Mouse (Mus musculus) lung, postnatal 10 days (tissue): ENCODE measurements around the gene Nek8.
A peak's percentile ranks its signal among the peaks of the same experiment; 100 is the strongest.
"Not testable (repeated sequence)": the region's sequence is repeated elsewhere in the genome, so short reads cannot be mapped to it uniquely, and the experiment has no call there.

Experiments
- DNase-seq: peaks from one replicate; pipeline ENCODE4 v3.0.0; 2021

Gene Nek8

GRCm38 (mm10) chr11:78176402-78176862 is at the start of gene Nek8, which contains the start of gene Tlcd1:
Gene Nek8, minus strand, starts transcription at chr11:78176675.
Gene Tlcd1, plus strand, starts transcription at chr11:78176711.
- peak; percentile 96 for DNase-seq

DNA sequence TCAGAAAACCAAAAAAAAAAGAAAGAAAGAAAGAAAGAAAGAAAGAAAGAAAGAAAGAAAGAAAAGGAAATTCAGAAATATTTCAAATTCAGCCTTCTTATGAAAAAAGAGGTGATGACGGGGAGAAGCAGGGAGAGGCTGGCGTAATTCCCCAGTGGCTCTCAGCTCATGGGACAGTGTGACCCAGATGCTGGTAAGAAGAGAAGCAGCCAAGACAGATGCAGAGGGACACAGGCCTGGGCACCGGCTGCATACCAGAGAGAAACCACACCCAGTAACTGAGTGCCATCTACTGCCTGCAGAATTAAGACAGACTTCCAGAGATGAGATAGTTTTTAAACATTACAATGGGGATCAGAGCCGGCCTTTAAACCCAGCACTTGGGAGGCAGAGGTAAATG is 47.1 kb upstream of the Nek8 start:
- DNase-seq: no peak

DNA sequence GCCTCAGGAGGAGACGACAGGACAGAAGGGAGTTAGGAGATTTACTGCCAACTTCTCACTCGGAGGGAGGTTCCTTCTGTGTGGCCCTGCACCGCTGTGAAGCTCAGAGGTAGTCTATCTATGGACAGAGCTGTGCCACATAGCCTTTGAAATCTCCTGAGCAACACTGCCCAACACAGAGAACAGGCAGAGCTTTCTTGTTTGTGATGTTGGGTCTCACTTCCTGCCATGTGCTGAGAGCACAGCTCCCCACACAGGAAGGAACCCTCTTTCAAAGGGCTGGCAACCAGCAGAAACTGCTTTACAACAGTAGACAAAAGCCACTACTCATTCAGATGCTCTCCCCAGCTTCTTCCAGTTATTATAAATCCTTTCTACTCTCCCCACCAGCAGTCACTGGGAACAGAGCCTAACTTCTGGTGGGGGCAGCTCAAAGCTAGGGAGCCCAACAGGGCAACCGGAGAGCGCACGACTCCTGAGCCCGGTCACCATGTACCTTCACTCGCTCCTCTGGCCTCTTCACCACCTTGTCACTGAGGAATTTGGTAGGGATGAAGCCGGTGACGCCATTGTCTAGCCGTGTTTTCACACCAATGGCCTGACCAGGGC is 39.3 kb upstream of the Nek8 start:
- DNase-seq: no peak

DNA sequence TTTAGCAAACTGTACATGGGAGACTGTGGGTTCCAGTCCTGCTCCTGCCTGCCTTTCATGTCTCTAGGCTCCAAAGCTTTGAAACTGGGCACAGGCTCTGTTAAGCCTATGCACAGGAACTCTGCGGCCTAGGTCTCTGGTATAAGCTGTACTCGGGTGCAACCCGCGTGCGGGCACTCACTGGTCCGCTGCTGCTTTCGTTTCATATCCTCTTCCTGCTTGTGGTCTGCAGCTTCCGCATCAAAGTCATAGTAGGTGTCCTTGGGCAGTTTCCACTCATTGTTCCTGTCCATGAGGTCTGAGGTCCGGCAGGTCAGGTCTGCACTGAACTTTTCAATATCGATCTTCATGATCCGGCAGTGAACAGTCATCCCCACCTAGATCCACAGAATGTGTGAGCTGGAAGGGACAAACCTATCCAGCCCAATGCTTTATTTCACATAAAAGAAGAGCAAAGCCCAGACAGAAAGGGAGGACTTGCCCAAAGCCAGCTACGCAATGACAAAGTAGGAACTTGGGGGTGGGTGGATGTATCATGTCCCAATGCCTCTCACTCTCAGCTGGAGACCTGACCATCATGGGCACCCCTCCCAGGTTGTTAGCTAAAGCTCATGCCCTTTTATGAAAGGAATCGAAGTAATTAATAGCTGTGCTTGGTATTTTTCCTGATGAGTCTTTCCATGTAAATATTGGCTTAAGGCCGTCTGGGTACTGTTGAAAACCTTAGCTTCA is 36.8 kb upstream of the Nek8 start:
- DNase-seq: no peak

DNA sequence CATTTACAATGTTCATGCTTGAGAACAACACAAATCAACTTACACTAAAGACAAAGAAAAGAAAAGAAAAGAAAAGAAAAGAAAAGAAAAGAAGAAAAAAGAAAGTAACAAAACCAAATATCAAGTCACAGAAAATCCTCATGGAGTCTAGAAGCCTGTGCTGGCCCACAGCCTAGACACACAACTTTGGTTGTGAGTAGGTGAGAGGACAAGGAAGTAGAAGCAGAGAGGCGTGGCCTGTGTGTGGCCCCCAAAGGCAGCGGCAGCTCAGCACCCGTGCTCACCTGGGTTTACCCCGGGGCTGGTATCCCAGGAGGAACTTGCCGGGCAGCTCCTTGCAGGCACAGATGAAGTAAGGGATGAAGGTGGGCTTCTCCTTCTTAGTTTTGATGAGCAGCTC is 35.0 kb upstream of the Nek8 start:
- DNase-seq: no peak

GRCm38 (mm10) chr11:78210615-78211014 is 34.1 kb upstream of the Nek8 start:
- no peak for DNase-seq

GRCm38 (mm10) chr11:78209886-78210285 is 33.4 kb upstream of the Nek8 start:
- no peak for DNase-seq

DNA sequence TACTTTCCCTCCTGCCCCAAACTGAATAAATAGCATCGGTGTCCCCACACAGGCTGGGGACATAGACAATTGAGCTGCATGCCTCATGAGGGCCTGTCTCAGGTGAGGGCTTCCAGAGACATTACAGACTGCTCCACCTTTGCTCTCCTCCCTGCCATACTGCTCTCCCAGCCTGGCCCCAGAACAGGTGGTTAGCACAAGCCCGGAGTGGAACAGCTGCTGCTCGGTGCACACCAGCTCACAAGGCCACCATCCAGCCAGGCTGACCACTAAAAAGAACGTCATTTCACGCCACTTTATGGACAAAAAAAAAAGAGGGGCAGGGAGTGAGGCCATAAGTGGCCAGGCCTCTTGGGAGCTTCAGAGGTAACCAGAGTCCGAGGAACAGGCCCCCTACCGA is 30.7 kb upstream of the Nek8 start:
- no peak for DNase-seq

DNA sequence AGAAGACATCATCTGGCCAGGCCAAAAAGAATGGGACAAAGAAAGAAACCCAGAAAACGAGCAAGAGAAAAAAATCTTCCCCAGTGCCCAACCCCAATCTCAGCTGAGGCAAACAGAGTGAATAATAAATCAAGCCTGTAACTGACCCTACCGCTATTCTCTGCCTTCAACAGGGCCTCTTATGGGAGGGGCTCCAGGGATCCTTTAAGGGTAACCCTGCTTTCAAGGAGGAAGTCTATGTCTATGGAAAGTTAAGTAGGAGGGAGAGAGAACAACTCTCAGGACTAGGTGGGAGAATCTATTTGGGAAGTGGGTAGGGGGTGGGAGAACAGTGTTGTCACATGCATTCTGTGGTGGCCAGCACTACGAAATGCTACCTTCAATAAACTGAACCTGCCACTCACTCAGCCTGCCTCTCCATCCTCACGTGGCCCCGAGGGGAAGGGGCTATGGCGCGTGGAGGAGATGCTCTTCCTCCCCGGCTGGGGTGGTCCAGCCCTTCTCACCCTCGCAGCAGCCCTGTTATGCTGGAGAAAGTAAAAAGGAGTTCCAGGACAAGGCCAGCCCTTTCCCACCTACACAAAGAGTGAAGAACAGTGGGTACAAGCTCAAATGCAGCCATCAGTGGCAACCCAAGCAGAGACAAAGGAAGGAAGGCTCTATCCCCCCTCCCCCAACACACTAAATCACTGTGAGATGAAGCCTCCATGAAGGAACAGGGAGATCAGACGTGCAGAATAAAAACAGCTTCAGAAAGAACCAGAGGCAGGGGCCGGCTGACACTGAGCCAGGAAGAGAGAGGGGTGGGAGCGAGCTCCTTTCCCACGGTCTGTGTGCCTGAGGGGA is 29.1 kb upstream of the Nek8 start:
- no peak for DNase-seq

DNA sequence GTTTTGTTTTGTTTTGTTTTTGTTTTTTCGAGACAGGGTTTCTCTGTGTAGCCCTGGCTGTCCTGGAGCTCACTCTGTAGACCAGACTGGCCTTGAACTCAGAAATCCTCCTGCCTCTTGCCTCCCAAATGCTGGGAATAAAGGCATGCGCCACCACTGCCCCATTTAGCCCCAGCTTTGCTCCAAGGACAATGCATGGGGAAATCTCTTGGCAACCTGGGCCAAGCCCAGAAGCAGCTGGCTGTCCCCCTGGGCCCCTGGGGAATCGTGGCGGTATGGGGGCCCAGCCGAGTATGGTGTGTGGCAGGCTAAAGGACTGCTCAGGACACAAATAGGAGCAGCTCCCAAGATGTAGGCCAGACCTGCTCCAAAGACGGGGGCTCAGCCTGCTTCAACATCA is 27.8 kb upstream of the Nek8 start:
- no peak for DNase-seq

DNA sequence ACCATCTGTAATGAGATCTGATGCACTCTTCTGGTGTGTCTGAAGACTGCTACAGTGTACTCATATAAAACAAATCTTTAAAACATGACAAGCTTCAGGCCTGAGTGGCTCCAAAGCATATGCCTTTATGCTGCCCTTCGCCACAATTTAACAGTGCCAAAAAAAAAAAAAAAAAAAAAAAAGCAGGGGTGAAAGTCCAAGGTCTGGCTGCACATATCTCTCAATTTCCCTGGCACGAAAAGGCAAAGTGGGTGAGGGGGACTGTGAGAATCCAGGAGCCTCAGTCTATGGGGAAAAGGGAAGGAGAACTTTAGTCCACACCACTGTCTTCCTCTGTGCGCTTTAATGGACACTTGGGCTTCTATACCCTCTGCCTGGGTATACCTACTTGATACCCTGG is 25.9 kb upstream of the Nek8 start:
- no peak for DNase-seq

DNA sequence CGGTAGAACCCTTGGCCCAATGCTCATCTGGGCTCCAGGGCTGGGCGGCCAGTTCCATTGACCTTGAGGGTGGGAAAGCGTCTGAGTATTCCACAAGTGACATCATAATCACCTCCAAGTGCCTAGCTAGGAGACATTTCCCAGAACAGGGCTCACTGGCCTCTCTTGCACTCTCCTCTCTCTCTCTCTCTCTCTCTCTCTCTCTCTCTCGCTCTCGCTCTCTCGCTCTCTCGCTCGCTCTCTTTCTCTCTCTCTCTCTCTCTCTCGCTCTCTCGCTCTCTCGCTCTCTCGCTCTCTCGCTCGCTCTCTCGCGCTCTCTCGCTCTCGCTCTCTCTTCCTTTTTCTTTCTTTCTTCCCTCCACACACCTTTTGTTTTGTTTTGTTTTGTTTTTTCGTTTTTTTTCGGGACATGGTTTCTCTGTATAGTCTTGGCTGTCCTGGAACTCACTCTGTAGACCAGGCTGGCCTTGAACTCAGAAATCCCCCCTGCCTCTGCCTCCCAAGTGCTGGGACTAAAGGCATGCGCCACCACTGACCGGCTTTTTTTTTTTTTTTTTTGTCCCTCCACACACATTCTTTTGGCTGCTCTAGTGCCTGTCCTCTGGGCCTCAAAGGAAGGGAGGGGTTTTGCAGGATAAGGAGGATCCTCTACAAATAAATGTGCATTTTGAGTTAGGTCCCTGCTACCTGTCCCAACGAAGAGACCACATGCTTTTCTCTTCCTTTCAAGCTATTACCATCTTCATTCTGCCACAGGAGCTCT is 18.8 kb upstream of the Nek8 start:
- DNase-seq: no peak

DNA sequence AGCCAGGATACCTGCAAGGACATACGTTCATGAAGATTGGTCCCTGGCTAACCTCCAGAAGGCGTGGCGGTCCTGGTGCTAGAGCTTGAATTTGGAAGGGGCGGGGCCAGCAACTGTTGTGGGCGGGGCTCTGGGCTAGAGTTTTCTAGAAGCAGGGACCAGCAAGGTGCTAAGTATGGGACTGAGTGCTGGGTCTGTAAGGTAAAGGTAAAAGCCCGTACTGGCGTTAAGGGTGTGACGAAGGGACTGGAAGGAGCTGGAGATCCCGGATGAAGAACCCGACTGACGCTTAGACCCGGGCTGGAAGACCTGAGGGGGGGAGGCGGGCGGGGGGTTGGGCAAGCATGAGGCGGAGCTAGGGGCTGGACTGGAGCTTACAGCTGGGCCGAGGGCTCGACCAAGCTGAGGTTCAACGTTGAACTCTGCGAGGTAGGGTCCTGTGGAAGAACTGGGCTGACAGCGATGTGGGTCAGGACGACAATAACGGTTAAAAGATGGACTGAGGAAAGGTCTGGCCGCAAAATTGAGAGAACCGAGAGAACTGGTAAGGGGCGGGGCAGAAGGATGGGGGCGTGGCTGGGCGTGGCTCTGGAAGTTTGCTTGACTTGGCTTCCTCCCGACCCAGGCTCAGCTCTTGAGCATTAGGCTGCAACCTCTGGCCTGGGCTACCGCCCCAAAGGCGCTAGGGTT is 18.1 kb upstream of the Nek8 start:
- DNase-seq: peak; percentile 91

DNA sequence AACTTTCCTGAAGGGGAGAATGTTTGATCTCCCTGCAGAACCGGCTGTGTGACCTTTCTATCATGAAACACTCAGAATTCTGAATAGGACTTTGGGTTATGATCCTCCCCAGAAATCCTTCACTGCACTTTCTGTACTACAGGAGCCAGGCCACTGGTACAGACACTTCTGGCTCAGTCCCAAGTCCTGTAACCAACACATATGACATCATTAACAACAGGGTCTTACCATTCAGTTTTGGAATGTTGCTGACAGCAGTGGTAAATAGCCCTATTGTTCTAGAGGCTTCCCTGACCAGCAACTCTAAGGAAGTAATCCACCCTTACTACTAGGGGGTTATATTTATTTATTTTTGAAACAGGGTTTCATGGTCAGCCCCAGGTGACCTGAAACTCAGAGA is 16.6 kb upstream of the Nek8 start, which contains the start of gene Proca1:
Gene Proca1, plus strand, starts transcription at position 280 of the 400 bp plus-strand sequence.
- peak; percentile 37 for DNase-seq

DNA sequence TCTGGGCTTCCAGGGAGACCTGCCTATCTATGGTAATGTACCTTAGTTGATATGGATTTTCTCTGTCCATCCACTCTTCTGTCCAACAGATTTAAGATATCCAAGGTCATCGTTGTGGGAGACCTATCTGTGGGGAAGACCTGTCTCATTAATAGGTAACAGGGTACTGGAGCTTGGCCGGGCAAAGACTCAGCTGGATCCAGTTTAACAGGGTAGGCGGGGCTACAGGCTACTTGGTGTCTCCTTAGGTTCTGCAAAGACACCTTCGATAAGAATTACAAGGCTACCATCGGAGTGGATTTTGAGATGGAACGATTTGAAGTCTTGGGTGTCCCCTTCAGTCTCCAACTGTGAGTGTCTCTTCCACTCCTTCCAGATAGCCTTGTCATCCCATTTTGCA is 13.6 kb upstream of the Nek8 start:
- no peak for DNase-seq

DNA sequence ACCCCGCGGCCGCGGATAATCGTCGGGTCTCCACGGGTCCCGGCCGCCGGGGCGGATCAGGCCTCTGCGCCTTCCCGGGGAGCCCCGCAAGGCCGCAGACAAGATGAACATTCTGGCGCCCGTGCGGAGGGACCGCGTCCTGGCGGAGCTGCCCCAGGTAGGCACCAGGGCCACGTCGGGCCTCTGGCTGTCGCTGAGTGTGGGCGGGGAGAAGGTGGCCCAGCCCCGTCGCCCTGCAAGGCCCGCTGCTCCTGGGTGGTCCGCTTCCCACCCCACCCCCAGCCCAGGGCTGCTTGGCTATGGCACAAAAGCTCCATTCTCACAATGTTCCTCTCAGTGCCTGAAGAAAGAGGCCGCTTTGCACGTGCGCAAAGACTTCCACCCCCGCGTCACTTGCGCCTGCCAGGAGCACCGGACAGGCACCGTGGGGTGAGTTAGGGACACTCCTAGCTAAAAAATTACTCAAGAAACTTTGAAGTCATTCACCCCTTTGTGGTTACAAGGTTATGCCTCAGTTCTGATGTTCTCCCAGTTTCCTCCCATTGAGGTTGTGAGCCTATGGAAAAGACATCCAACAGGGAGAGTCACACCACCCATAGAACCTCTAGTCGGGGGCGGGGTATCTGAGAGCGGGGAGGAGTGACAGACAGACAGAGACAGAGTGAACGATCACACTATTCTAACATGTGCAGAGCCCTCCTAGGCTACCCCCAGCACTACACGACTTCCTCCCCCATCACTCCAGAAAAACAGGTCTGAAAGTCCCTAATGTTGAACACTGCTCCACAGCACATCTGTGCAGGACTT is 13.0 kb upstream of the Nek8 start:
- peak; percentile 93 for DNase-seq

DNA sequence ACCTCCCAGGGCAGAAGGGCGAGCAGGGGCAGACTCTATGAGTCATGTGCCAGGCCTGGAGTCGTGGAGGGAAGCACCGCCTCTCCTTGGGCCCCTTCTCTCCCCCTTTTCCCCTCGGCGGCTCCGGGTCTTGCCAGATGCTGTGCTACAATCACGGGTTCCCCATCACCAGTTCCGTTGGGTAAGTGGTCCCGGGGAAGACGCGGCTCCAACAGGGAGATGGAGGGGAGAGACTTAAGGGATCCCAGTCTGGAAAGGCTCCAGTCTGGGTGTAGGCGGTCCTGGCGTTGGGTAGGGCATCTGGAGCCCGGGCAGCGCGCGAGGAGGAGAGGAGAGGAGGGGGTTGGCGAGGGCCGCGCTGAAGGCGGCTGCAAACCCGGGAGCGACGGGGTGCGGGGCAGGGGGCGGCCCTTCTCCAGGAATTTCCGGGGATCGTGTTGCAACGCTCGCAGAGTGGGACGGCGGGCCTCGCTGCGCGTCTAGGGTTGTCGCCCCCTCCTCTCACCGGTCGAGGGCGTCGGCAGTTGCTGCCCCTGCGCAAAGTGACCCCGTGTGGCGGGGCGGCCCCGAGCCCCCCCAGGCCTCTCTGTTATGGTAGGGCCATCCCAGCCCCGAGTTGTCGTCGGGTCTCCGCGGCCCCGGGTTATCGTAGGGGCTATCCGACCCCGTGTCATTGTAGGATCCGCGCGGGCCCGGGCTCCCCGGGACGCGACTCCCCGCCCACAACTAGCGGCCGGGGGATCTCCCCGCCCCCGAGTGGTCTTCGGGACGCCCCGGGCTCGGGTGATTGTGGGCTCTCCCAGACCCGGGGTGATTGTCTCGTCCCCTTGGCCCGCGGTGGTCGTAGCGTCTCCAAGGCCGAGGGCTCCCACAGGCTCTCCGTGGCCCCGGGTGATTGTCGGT is 12.1 kb upstream of the Nek8 start, which contains the start of gene Rab34:
Gene Rab34, plus strand, starts transcription at position 100 of the 903 bp plus-strand sequence.
- DNase-seq: peak; percentile 93

- DNase-seq: not testable (repeated sequence)
Observed at GRCm38 (mm10) chr11:78184702-78185101, 8.2 kb upstream of the Nek8 start.

DNA sequence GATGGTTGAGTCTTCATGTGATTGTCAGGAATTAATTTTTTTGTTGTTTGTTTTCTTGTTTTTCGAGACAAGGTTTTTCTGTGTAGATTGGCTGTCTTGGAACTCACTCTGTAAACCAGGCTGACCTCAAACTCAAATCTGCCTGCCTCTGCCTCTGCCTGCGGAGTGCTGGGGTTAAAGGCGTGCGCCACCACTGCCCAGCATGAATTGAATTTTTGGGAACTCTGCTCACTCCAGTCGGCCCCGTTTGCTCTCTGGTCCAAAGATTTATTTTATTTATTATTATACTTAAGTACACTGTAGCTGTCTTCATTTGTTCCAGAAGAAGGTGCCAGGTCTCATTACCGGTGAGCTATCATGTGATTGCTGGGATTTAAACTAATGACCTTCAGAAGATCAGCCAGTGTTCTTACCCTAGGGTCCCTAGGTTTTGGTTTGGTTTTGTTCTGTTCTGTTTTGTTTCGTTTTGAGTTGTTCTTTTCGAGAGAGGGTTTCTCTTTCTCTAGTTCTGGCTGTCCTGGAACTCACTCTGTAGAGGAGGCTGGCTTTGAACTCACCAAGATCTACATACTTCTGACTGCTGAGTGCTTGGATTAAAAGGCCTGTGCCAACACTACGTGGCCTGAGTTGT is 7.5 kb upstream of the Nek8 start:
- no peak for DNase-seq
